Mouse (Mus musculus) midbrain, postnatal 0 days (tissue): ENCODE measurements at regions not wholly inside any gene's neighbourhood (a gene's known extent, or its start where the extent isn't known, plus 50 kb on each side); places are given as distances from the start of the nearest gene placed in this dataset.

Experiments
- ATAC-seq: fragments of 200-750 bp; cut with Nextera tagmentation; 2 replicates; pipeline ENCODE4 v1.8.0; 2017; ENCODE audit warnings: moderate number of reproducible peaks, mild to moderate bottlenecking, moderate TSS enrichment, moderate library complexity; ENCODE audit not compliant: low FRiP score
- DNase-seq: peaks from one replicate; pipeline ENCODE4 v3.0.0-alpha.2; 2015; ENCODE audit warnings: low spot score
- H3K27ac ChIP-seq: fragments of 300-500 bp; sonication (generic); 2 replicates; pipeline ENCODE4 v1.5.1; 2014; ENCODE audit warnings: low read depth, mild to moderate bottlenecking, low read length, mixed read lengths
- H3K27me3 ChIP-seq: fragments of 300-500 bp; sonication (generic); 2 replicates; pipeline ENCODE4 v1.6.1; 2014; ENCODE audit warnings: low read length, control low read depth, mixed read lengths; ENCODE audit not compliant: insufficient read depth
- H3K36me3 ChIP-seq: fragments of 300-500 bp; sonication (generic); 2 replicates; pipeline ENCODE4 v1.6.1; 2014; ENCODE audit warnings: low read length, control low read depth, mixed read lengths; ENCODE audit not compliant: insufficient read depth
- H3K4me1 ChIP-seq: fragments of 300-500 bp; sonication (generic); 2 replicates; pipeline ENCODE4 v1.6.1; 2014; ENCODE audit warnings: mild to moderate bottlenecking, control low read depth, antibody characterized with exemption, low read length, mixed read lengths; ENCODE audit not compliant: insufficient read depth
- H3K4me2 ChIP-seq: fragments of 300-500 bp; sonication (generic); 2 replicates; pipeline ENCODE4 v1.6.1; 2014; ENCODE audit warnings: low read depth, mild to moderate bottlenecking, low read length, mixed read lengths; ENCODE audit not compliant: poor library complexity, severe bottlenecking
- H3K4me3 ChIP-seq: fragments of 300-500 bp; sonication (generic); 2 replicates; pipeline ENCODE4 v1.5.1; 2014; ENCODE audit warnings: low read depth, mild to moderate bottlenecking, low read length, moderate library complexity
- H3K9ac ChIP-seq: fragments of 300-500 bp; sonication (generic); replicated peaks from 2 replicates; pipeline ENCODE4 v1.6.1; 2014; ENCODE audit warnings: mild to moderate bottlenecking, low read length, moderate library complexity, mixed read lengths; ENCODE audit not compliant: poor library complexity, severe bottlenecking
- H3K9me3 ChIP-seq: fragments of 300-500 bp; sonication (generic); 2 replicates; pipeline ENCODE4 v1.6.1; 2016; ENCODE audit warnings: low read length, control low read depth
- CTCF ChIP-seq: IDR thresholded peaks from 2 replicates; pipeline ENCODE4 v1.5.1; 2016; ENCODE audit warnings: antibody characterized with exemption, mild to moderate bottlenecking
- WGBS: fragments of 180-500 bp; shearing (Covaris S2); extraction: QIAGEN DNeasy Blood & Tissue Kit; methylation state at CpG from one replicate; pipeline ENCODE4 v1.1.7; 2014; 5-methylcytosine and 5-hydroxymethylcytosine counted together

DNA sequence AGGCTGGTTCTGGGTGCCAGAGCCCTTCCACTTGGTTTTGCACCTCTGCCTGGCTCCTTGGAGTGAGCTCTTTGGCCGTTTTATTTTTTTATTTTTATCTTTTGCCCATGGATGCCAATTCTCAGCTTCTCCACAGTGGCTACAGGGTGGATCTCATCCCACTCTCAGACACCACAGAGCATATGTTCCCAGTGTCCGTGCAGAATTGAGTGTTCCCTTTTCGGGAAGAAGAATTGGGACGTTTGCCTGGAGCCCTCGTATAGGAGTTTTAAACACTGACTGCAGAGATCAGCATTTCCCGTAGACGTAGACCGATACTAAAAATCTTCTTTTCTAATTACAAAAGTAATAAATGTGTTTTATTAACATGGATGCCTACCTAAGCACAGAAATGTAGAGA lies 53.1 kb upstream of the Exoc6 start:
- H3K27me3 ChIP-seq, result no peaks in the 10 kb centered on the region
- no peaks in the 10 kb centered on the region for H3K4me1 ChIP-seq
- DNase-seq (no peak), ATAC-seq (no peak)
- H3K4me2 ChIP-seq, result no peak overlapping the region
- no peaks in the 10 kb centered on the region for H3K36me3 ChIP-seq
- WGBS, result 97% methylated on average over 8 of the region's 8 CpGs
- H3K9ac ChIP-seq, result no peak overlapping the region
- no peaks in the 10 kb centered on the region for H3K9me3 ChIP-seq
- H3K27ac ChIP-seq, result no peak overlapping the region
- no peak overlapping the region for H3K4me3 ChIP-seq
- TF ChIP-seq CTCF, result no peak

DNA sequence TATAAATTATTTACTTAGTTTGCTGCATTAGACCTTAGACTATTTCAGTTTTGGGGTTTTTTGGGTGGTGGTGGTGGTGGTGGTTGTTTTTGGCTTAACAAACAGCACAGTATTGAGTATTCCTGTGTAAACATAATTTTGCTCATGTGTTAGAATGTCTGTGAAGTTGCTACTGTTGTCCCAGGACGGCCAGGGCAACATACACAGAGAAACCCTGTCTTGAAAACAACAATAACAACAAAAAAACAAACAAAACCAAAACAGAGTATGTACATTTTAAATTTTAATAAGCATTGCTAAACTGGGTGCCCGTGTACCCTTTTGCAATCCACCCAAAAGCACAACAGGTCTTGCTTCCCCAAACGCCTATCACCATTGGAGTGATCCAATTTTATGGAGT lies 51.8 kb upstream of the Exoc6 start:
- Histone ChIP-seq H3K4me2 (no peak overlapping the region), H3K36me3 (no peaks in the 10 kb centered on the region), H3K27ac (no peak overlapping the region), H3K27me3 (no peaks in the 10 kb centered on the region), H3K4me1 (no peaks in the 10 kb centered on the region), H3K4me3 (no peak overlapping the region), H3K9me3 (no peaks in the 10 kb centered on the region), H3K9ac (no peak overlapping the region)
- DNase-seq (no peak), ATAC-seq (no peak)
- 85% methylated on average over 3 of the region's 3 CpGs for WGBS
- no peak for TF ChIP-seq CTCF
